Mouse (Mus musculus) E14TG2a.4 (cell line): ENCODE measurements at regions not wholly inside any gene's neighbourhood (a gene's known extent, or its start where the extent isn't known, plus 50 kb on each side); places are given as distances from the start of the nearest gene placed in this dataset.

ENCODE experiments used
- H3K27me3 ChIP-seq: 2 replicates; pipeline ENCODE4 v1.6.1; 2014; ENCODE audit warnings: low read length, control low read depth; ENCODE audit not compliant: insufficient read depth
- H3K36me3 ChIP-seq: 2 replicates; pipeline ENCODE4 v1.6.1; 2014; ENCODE audit warnings: low read length, control low read depth; ENCODE audit not compliant: insufficient read depth
- H3K4me1 ChIP-seq: replicated peaks from 2 replicates; pipeline ENCODE4 v1.6.1; 2014; ENCODE audit warnings: low read depth, low read length, control low read depth
- H3K4me3 ChIP-seq: replicated peaks from 2 replicates; pipeline ENCODE4 v1.5.1; 2014; ENCODE audit warnings: mild to moderate bottlenecking, low read length
- H3K9me3 ChIP-seq: 2 replicates; pipeline ENCODE4 v1.6.1; 2014; ENCODE audit warnings: low read length, control low read depth
- CTCF ChIP-seq: conservative IDR thresholded peaks from 2 replicates; pipeline ENCODE4 v1.5.1; 2014; ENCODE audit warnings: low read length
- NANOG ChIP-seq: IDR thresholded peaks from 2 replicates; pipeline ENCODE4 v1.6.1; 2014; ENCODE audit warnings: borderline replicate concordance, low read length, mixed read lengths
- POU5F1 ChIP-seq: IDR thresholded peaks from 2 replicates; pipeline ENCODE4 v1.6.1; 2014; ENCODE audit warnings: low read length, borderline replicate concordance

- no peak for TF ChIP-seq CTCF
- TF ChIP-seq POU5F1 = no peak
- no peak for TF ChIP-seq NANOG
- Histone ChIP-seq H3K27me3 (no peaks in the 10 kb centered on the region), H3K4me3 (no peak overlapping the region)
Observed at GRCm38 (mm10) chr6:52413639-52414038, 100.3 kb downstream of the Evx1 start.

GRCm38 (mm10) chr6:52415341-52415946, 102.1 kb downstream of the Evx1 start:
- H3K27me3 ChIP-seq = no peaks in the 10 kb centered on the region
- peaks cover 5% of the 10 kb centered on the region; the same call in 1 of the 2 replicates for H3K9me3 ChIP-seq
- H3K36me3 ChIP-seq = no peaks in the 10 kb centered on the region
- TF ChIP-seq POU5F1 = no peak
- no peak for TF ChIP-seq NANOG
- TF ChIP-seq CTCF = no peak
- H3K4me1 ChIP-seq = peaks cover 5% of the 10 kb centered on the region
- H3K4me3 ChIP-seq = no peak overlapping the region

More at GRCm38 (mm10) chr6:52413639-52414038, 100.3 kb downstream of the Evx1 start:
- H3K36me3 ChIP-seq = no peaks in the 10 kb centered on the region
- peaks cover 5% of the 10 kb centered on the region; the same call in 1 of the 2 replicates for H3K9me3 ChIP-seq
- H3K4me1 ChIP-seq = peaks cover 5% of the 10 kb centered on the region

- TF ChIP-seq CTCF = no peak
- TF ChIP-seq NANOG = no peak
- no peak for TF ChIP-seq POU5F1
- Histone ChIP-seq H3K27me3 (no peaks in the 10 kb centered on the region), H3K4me1 (peaks cover 5% of the 10 kb centered on the region), H3K4me3 (no peak overlapping the region), H3K36me3 (no peaks in the 10 kb centered on the region), H3K9me3 (peaks cover 8% of the 10 kb centered on the region; the same call in 1 of the 2 replicates)
Observed at GRCm38 (mm10) chr6:52416491-52416890, 103.2 kb downstream of the Evx1 start.

- no peak for TF ChIP-seq POU5F1
- peaks cover 10% of the 10 kb centered on the region for H3K4me1 ChIP-seq
Observed at GRCm38 (mm10) chr6:52417439-52418124, 104.3 kb downstream of the Evx1 start.

GRCm38 (mm10) chr6:52418451-52419170, 105.3 kb downstream of the Evx1 start:
- Histone ChIP-seq H3K36me3 (no peaks in the 10 kb centered on the region), H3K27me3 (no peaks in the 10 kb centered on the region), H3K4me1 (peaks cover 10% of the 10 kb centered on the region), H3K4me3 (no peak overlapping the region), H3K9me3 (peaks cover 8% of the 10 kb centered on the region; the same call in 1 of the 2 replicates)
- no peak for TF ChIP-seq POU5F1
- no peak for TF ChIP-seq CTCF
- no peak for TF ChIP-seq NANOG

More at GRCm38 (mm10) chr6:52417439-52418124, 104.3 kb downstream of the Evx1 start:
- Histone ChIP-seq H3K9me3 (peaks cover 8% of the 10 kb centered on the region; the same call in 1 of the 2 replicates), H3K27me3 (no peaks in the 10 kb centered on the region), H3K4me3 (no peak overlapping the region), H3K36me3 (no peaks in the 10 kb centered on the region)

- Histone ChIP-seq H3K36me3 (no peaks in the 10 kb centered on the region), H3K4me3 (no peak overlapping the region), H3K9me3 (0 out of 2 replicates have a peak, but pooled peaks cover 3% of the 10 kb centered on the region), H3K27me3 (no peaks in the 10 kb centered on the region), H3K4me1 (peaks cover 6% of the 10 kb centered on the region)
- no peak for TF ChIP-seq CTCF
- no peak for TF ChIP-seq POU5F1
- TF ChIP-seq NANOG = no peak
Observed at GRCm38 (mm10) chr6:52420276-52420970, 107.1 kb downstream of the Evx1 start.

GRCm38 (mm10) chr6:52421771-52422170, 108.5 kb downstream of the Evx1 start:
- Histone ChIP-seq H3K4me3 (no peak overlapping the region), H3K27me3 (no peaks in the 10 kb centered on the region), H3K9me3 (0 out of 2 replicates have a peak, but pooled peaks cover 3% of the 10 kb centered on the region), H3K4me1 (peaks cover 4% of the 10 kb centered on the region; the same call in 1 of the 2 replicates), H3K36me3 (no peaks in the 10 kb centered on the region)
- TF ChIP-seq CTCF (no peak), POU5F1 (no peak), NANOG (no peak)

GRCm38 (mm10) chr6:52422686-52423085, 109.4 kb downstream of the Evx1 start:
- no peaks in the 10 kb centered on the region for H3K27me3 ChIP-seq
- 0 out of 2 replicates have a peak, but pooled peaks cover 3% of the 10 kb centered on the region for H3K9me3 ChIP-seq
- TF ChIP-seq CTCF = no peak
- TF ChIP-seq POU5F1 = no peak
- no peak for TF ChIP-seq NANOG
- peaks cover 4% of the 10 kb centered on the region; the same call in 1 of the 2 replicates for H3K4me1 ChIP-seq
- H3K36me3 ChIP-seq = no peaks in the 10 kb centered on the region
- no peak overlapping the region for H3K4me3 ChIP-seq
